Mouse (Mus musculus) ES-Bruce4 (cell line): ENCODE measurements around the gene Pnpo. TPM values are rescaled to one million over a fixed set of nuclear protein-coding genes. Genes with fewer than 3 reads are reported as not detected.

Experiments
- H3K27ac ChIP-seq: 2 replicates; pipeline ENCODE4 v1.5.1; 2012; ENCODE audit warnings: low read length, inconsistent platforms; ENCODE audit not compliant: insufficient read depth
- H3K27me3 ChIP-seq: 2 replicates; pipeline ENCODE4 v1.6.1; 2012; ENCODE audit warnings: mild to moderate bottlenecking, low read length, inconsistent platforms; ENCODE audit not compliant: control insufficient read depth, poor library complexity, insufficient read depth, severe bottlenecking
- H3K36me3 ChIP-seq: 2 replicates; pipeline ENCODE4 v1.6.1; 2012; ENCODE audit warnings: inconsistent platforms, mild to moderate bottlenecking, low read length, moderate library complexity; ENCODE audit not compliant: control insufficient read depth, poor library complexity, insufficient read depth, severe bottlenecking
- H3K4me1 ChIP-seq: one replicate; pipeline ENCODE4 v1.8.1; 2011; ENCODE audit warnings: low read length; ENCODE audit not compliant: control insufficient read depth, insufficient read depth
- H3K4me3 ChIP-seq: 2 replicates; pipeline ENCODE4 v1.5.1; 2011; ENCODE audit warnings: low read depth, mild to moderate bottlenecking, low read length
- H3K9ac ChIP-seq: 2 replicates; pipeline ENCODE4 v1.6.1; 2012; ENCODE audit warnings: low read depth, mild to moderate bottlenecking, inconsistent platforms; ENCODE audit not compliant: poor library complexity, severe bottlenecking
- H3K9me3 ChIP-seq: replicated peaks from 2 replicates; pipeline ENCODE4 v1.6.1; 2012; ENCODE audit warnings: mild to moderate bottlenecking, low read length, inconsistent platforms; ENCODE audit not compliant: control insufficient read depth, poor library complexity, insufficient read depth, severe bottlenecking
- CTCF ChIP-seq: IDR thresholded peaks from one replicate; pipeline ENCODE4 v1.8.1; 2011; ENCODE audit warnings: low read depth, low read length
- EP300 ChIP-seq: IDR thresholded peaks from 2 replicates; pipeline ENCODE4 v1.6.1; 2011; ENCODE audit warnings: low read depth, low read length; ENCODE audit not compliant: insufficient read depth
- POLR2A ChIP-seq: IDR thresholded peaks from one replicate; pipeline ENCODE4 v1.8.1; 2011; ENCODE audit warnings: low read length; ENCODE audit not compliant: insufficient read depth
- polyA plus RNA-seq: library from polyadenylated mRNA; stranded (reverse); fragments of >200 nt; gene quantifications from 2 replicates; pipeline ENCODE4 v1.2.4, GENCODE M21; 2011; ENCODE audit warnings: low read depth; ENCODE audit not compliant: missing spikeins, insufficient read depth, insufficient read length

Pnpo gene
- polyA plus RNA-seq, 1 experiment = 23.6 TPM

DNA sequence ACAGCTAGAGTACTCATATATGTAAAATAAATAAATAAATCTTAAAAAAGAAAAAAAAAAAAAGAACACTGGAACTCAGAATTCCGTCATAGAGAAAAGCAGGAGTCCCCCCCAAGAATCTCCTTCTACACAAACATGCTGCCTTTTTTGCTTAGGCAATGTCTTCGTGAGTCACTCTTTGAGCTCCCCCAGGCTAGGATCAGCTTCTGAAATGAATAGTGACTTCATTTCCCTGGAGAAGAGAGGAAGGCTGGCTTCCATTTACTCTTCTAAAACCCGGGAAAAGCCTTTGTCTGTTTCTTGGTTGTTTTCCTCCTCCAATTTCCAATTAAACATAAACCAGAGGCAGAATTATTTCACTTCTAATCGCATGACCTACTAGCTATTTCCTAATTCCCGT is 29.1 kb upstream of the Pnpo start:
- Histone ChIP-seq H3K27ac (no peak overlapping the region), H3K9ac (no peak overlapping the region), H3K36me3 (no peaks in the 10 kb centered on the region), H3K9me3 (no peaks in the 10 kb centered on the region), H3K4me3 (no peak overlapping the region), H3K4me1 (peaks cover 6% of the 10 kb centered on the region), H3K27me3 (no peaks in the 10 kb centered on the region)
- TF ChIP-seq EP300 (no peak), CTCF (no peak), POLR2A (no peak)

DNA sequence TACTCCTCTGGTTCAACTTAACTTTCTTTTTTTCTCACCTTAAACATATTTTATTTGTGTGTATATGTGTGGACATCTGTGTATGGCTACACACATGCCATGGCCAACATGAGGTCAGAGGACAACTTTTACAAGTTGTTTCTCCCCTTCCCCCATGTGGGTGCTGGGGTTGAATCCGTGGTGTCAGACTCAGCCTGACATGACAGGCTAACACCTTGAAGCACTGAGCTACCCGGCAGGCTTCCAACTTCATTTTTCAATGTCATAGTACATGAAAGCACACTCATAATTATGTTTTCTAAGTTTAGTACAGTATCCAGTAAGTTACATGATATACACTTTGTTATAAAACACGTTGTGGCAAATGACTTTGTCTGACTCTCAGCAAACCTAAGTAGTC is 26.6 kb upstream of the Pnpo start:
- H3K4me1 ChIP-seq = peaks cover 6% of the 10 kb centered on the region
- H3K4me3 ChIP-seq = no peak overlapping the region
- no peaks in the 10 kb centered on the region for H3K9me3 ChIP-seq
- H3K27ac ChIP-seq = no peak overlapping the region
- H3K36me3 ChIP-seq = no peaks in the 10 kb centered on the region
- no peak overlapping the region for H3K9ac ChIP-seq
- TF ChIP-seq CTCF (no peak), POLR2A (no peak), EP300 (no peak)
- no peaks in the 10 kb centered on the region for H3K27me3 ChIP-seq

DNA sequence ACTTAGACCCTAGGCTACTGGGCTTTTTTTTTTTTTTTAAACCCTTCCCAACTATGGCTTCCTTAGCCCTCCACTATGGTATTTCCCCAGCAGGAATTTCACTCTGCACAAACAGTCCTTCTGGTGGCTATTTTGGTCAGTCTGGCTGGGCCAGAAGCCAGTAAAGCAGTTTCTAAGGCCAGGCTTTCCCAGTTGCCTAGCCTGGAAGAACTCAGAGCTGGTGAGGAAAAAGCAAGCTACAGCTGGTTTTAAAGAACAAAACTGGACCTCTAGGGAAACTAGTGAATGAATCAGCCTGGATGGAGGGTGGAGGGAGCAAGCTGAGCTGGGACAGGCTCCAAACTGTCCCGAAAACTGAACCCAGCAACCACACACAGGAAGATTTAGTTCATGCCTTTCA is 26.0 kb upstream of the Pnpo start:
- Histone ChIP-seq H3K9ac (no peak overlapping the region), H3K36me3 (no peaks in the 10 kb centered on the region), H3K4me3 (no peak overlapping the region), H3K9me3 (no peaks in the 10 kb centered on the region), H3K27me3 (no peaks in the 10 kb centered on the region), H3K27ac (no peak overlapping the region), H3K4me1 (peaks cover 6% of the 10 kb centered on the region)
- TF ChIP-seq EP300 = no peak
- no peak for TF ChIP-seq POLR2A

DNA sequence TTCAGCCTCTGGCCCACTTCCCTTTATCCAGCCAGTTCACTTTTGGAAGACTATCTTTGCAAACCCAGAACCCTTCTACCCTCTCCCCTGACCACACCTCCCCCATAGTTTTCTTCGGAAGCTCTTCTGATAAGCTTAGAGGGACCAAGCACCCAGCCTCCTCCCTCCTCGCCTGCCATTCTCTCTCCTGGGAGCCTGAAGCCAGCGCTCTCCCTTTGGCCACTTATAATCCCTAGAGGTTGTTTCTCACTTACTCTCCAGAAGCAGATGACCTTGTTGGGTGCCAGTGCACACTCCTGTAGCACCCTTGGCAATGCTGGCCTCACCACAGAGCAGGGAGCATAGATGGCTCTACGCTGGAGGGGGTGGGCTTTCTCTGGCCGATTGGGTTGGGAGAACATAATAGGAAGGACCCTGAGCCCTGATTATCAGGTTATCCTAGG is 25.5 kb upstream of the Pnpo start:
- H3K4me3 ChIP-seq = no peak overlapping the region
- H3K9ac ChIP-seq = no peak overlapping the region
- TF ChIP-seq POLR2A (no peak), EP300 (no peak), CTCF (no peak)
- H3K27ac ChIP-seq = no peak overlapping the region
- no peaks in the 10 kb centered on the region for H3K36me3 ChIP-seq
- no peaks in the 10 kb centered on the region for H3K9me3 ChIP-seq
- H3K27me3 ChIP-seq = no peaks in the 10 kb centered on the region
- H3K4me1 ChIP-seq = peaks cover 6% of the 10 kb centered on the region

DNA sequence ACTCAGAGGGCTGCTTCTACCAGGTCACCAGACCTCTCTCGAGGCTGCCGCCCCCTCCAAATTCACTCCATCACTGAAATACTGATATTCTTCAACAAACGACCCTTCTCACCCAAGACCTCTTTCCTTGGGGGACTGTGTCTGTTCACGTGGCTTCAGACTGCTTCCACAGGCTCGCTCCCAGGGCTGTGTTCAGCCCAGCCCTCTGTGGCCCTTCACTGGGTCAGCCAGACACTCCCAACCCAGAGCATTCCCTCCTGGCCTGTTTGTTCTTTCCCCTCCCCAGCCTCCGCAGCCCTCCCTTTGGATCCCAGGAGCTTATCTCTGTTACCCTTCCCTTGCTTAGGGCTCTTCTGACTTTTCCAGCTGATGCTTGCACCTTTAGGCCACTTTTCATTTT is 24.7 kb upstream of the Pnpo start:
- H3K4me3 ChIP-seq = no peak overlapping the region
- no peaks in the 10 kb centered on the region for H3K9me3 ChIP-seq
- H3K4me1 ChIP-seq = peaks cover 6% of the 10 kb centered on the region
- H3K9ac ChIP-seq = 0 out of 2 replicates have a peak overlapping the region, but pooled peaks have one; percentile 0
- H3K27ac ChIP-seq = no peak overlapping the region
- TF ChIP-seq EP300 (no peak), CTCF (no peak), POLR2A (no peak)
- no peaks in the 10 kb centered on the region for H3K27me3 ChIP-seq
- no peaks in the 10 kb centered on the region for H3K36me3 ChIP-seq

DNA sequence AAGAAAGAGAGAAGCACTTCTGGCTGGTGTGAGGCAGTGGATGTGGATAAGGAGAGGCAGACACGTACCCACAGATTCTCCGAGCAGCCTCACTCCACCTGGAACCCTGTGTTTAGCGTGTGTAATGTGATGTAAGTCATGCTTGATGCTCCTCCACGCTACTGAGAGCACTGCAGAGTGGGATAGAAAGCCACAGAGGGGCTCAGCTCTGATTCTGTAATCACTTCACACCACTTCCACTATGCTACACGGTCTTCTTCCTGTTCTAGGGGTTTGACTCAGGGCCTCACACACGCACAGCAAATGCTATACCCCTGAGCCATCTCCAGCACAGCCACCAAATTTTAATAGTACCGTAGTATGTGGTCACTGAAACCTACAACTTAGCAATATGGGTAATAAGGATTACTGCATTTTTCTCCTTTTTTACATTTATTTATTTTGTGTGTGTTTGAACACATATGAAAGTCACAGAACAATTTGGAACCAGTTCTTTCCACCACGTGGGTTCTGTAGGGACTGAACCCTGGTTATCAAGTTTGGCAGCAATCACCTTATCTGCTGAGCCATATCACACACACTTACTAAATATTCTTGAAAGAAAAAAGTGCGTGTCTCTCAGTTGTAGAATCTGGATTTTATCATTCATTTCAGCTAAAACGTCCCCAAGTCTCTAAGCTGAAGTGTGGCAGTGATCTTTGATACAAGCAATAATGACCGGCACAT is 23.9 kb upstream of the Pnpo start:
- no peak overlapping the region for H3K4me3 ChIP-seq
- no peaks in the 10 kb centered on the region for H3K36me3 ChIP-seq
- no peaks in the 10 kb centered on the region for H3K9me3 ChIP-seq
- no peaks in the 10 kb centered on the region for H3K27me3 ChIP-seq
- peaks cover 6% of the 10 kb centered on the region for H3K4me1 ChIP-seq
- no peak overlapping the region for H3K9ac ChIP-seq
- H3K27ac ChIP-seq = no peak overlapping the region
- no peak for TF ChIP-seq EP300
- no peak for TF ChIP-seq POLR2A
- no peak for TF ChIP-seq CTCF
